Mouse (Mus musculus) colon, adult 2 months (tissue): ENCODE results near the gene Olfr1270. TPM values are rescaled to one million over a fixed set of nuclear protein-coding genes. Genes with fewer than 3 reads are reported as not detected.

Experiments
- polyA plus RNA-seq: library from polyadenylated mRNA; depleted of rRNA; stranded (reverse); fragments of >200 nt; gene quantifications from 2 replicates; pipeline ENCODE4 v1.2.3, GENCODE M21; 2012; rRNA removed

The Olfr1270 gene
- not detected in 2 replicates for polyA plus RNA-seq

DNA sequence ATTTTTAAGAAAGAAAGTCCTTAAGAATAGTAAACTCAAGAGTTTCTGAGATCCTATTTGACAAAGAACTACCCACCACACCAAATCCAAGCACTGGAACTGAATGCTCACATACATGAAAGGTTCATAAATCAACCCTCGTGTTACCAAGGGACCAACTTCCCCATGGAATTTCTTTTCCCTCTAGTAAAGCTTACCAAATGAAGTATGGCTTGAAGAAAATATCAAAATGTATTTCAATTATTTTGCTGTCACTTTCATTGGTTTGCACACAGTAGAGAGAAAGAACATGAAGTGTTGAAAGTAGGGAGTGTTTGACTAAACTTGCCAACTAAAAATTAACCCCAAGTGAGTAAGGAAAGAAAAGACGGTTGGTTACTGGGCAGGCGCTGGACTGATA, at the start of gene Olfr1270:
Gene Olfr1270, minus strand, starts transcription at position 101 of the 400 bp plus-strand sequence.

DNA sequence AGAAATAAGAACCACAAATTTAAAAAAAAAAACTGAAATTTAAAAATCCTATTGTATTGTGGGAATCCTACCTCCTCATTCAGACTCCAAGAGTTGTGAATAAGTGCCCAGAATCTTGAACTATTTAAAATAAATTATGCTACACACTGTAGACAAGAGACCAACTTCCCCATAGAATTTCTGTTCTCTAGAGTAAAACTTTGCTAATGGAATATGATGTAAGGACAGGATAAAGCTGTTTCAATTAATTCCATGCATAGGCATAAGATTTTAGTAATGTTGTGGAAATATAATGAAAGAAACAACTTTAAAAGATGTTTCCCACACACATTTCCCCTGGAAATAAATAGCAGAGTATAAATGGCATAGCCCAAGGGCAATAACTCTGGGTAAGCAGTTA, 10.7 kb downstream of the Olfr1270 start, which contains the start of gene Olfr32:
Gene Olfr32, minus strand, starts transcription at position 101 of the 400 bp plus-strand sequence.

DNA sequence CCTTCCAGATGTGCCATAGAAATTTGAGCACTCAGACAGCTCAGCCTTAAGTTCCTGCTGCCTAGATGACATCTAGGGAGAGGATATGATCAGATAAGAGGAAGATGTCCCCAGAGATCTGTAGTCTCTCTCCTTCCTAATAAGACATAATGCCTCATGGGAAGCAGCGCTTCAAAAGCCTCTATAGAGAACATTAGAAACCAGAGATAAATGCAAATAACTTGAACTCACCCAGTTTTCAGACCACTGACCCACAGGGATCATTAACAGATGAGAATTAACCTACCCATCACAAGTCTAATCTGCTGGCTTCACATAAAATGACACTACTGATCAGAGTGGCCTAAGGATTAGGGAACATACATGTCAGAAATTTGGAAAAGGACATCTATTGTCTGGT, 31.6 kb downstream of the Olfr1270 start, which contains the start of gene Olfr1269:
Gene Olfr1269, minus strand, starts transcription at position 101 of the 400 bp plus-strand sequence.

Other genes starting within 250 kb of the Olfr1270 start
- not detected in 2 replicates for gene Olfr1258, start 225.8 kb downstream of the Olfr1270 start, polyA plus RNA-seq
- gene Olfr1259, start 204.4 kb downstream of the Olfr1270 start, polyA plus RNA-seq, result not detected in 2 replicates
- not detected in 2 replicates for gene Olfr1260, start 178.8 kb downstream of the Olfr1270 start, polyA plus RNA-seq
- not detected in 2 replicates for gene Olfr1261, start 161.9 kb downstream of the Olfr1270 start, polyA plus RNA-seq
- not detected in 2 replicates for gene Olfr1262, start 152.9 kb downstream of the Olfr1270 start, polyA plus RNA-seq
- not detected in 2 replicates for gene Olfr1263, start 141.0 kb downstream of the Olfr1270 start, polyA plus RNA-seq
- gene Olfr1264, start 127.5 kb downstream of the Olfr1270 start, polyA plus RNA-seq, result not detected in 2 replicates
- not detected in 2 replicates for gene Olfr1265, start 117.8 kb downstream of the Olfr1270 start, polyA plus RNA-seq
- not detected in 2 replicates for gene Olfr140, start 89.5 kb downstream of the Olfr1270 start, polyA plus RNA-seq
- gene Olfr1269, start 31.7 kb downstream of the Olfr1270 start, polyA plus RNA-seq, result not detected in 2 replicates
- not detected in 2 replicates for gene Olfr32, start 10.8 kb downstream of the Olfr1270 start, polyA plus RNA-seq
- gene Olfr1506, start 71.4 kb upstream of the Olfr1270 start, polyA plus RNA-seq, result not detected in 2 replicates
- not detected in 2 replicates for gene Olfr142, start 104.5 kb upstream of the Olfr1270 start, polyA plus RNA-seq
- gene Olfr1271, start 117.9 kb upstream of the Olfr1270 start, polyA plus RNA-seq, result not detected in 2 replicates
- not detected in 2 replicates for gene Olfr1272, start 139.8 kb upstream of the Olfr1270 start, polyA plus RNA-seq
- not detected in 2 replicates for gene Gm13769, start 169.1 kb upstream of the Olfr1270 start, polyA plus RNA-seq
- not detected in 2 replicates for gene Olfr1274-ps, start 245.6 kb upstream of the Olfr1270 start, polyA plus RNA-seq